Mouse (Mus musculus) liver, postnatal 0 days (tissue): ENCODE measurements around the gene Pcbp3. TPM values are rescaled to one million over a fixed set of nuclear protein-coding genes. Genes with fewer than 3 reads are reported as not detected.
A peak's percentile ranks its signal among the peaks of the same experiment; 100 is the strongest.

Experiments used
- ATAC-seq: fragments of 200-750 bp; cut with Nextera tagmentation; 2 replicates; pipeline ENCODE4 v1.8.0; 2017; ENCODE audit warnings: mild to moderate bottlenecking, moderate library complexity
- DNase-seq: peaks from one replicate; pipeline ENCODE4 v3.0.0-alpha.2; 2016
- H3K27ac ChIP-seq: fragments of 300-500 bp; sonication (generic); 2 replicates; pipeline ENCODE4 v1.5.1; 2014; ENCODE audit warnings: antibody characterized with exemption, moderate library complexity, mild to moderate bottlenecking, low read depth
- H3K27me3 ChIP-seq: fragments of 300-500 bp; sonication (generic); 2 replicates; pipeline ENCODE4 v1.6.1; 2014; ENCODE audit warnings: low read length, control low read depth, mixed read lengths; ENCODE audit not compliant: insufficient read depth
- H3K36me3 ChIP-seq: fragments of 300-500 bp; sonication (generic); replicated peaks from 2 replicates; pipeline ENCODE4 v1.6.1; 2014; ENCODE audit warnings: mild to moderate bottlenecking, control low read depth, low read length, moderate library complexity, mixed read lengths; ENCODE audit not compliant: insufficient read depth
- H3K4me1 ChIP-seq: fragments of 300-500 bp; sonication (generic); 2 replicates; pipeline ENCODE4 v1.6.1; 2014; ENCODE audit warnings: antibody characterized with exemption, mild to moderate bottlenecking, control low read depth; ENCODE audit not compliant: insufficient read depth
- H3K4me2 ChIP-seq: fragments of 300-500 bp; sonication (generic); 2 replicates; pipeline ENCODE4 v1.6.1; 2014; ENCODE audit warnings: low read depth, mild to moderate bottlenecking, low read length, moderate library complexity, mixed read lengths
- H3K4me3 ChIP-seq: fragments of 300-500 bp; sonication (generic); 2 replicates; pipeline ENCODE4 v1.5.1; 2014; ENCODE audit warnings: low read depth, low read length
- H3K9ac ChIP-seq: fragments of 300-500 bp; sonication (generic); replicated peaks from 2 replicates; pipeline ENCODE4 v1.6.1; 2014; ENCODE audit warnings: mild to moderate bottlenecking, moderate library complexity
- H3K9me3 ChIP-seq: fragments of 300-500 bp; sonication (generic); 2 replicates; pipeline ENCODE4 v1.6.1; 2016; ENCODE audit warnings: mild to moderate bottlenecking, control low read depth, low read length, mixed read lengths
- CTCF ChIP-seq: sonication (generic); IDR thresholded peaks from 2 replicates; pipeline ENCODE4 v1.5.1; 2016; ENCODE audit warnings: antibody characterized with exemption, low read depth
- EP300 ChIP-seq: IDR thresholded peaks from 2 replicates; pipeline ENCODE4 v1.6.1; 2016; ENCODE audit warnings: antibody characterized with exemption, low read depth, mild to moderate bottlenecking
- WGBS: fragments of 180-500 bp; shearing (Covaris S2); extraction: QIAGEN DNeasy Blood & Tissue Kit; methylation state at CpG from one replicate; pipeline ENCODE4 v1.1.7; 2014; ENCODE audit not compliant: insufficient replicate concordance; 5-methylcytosine and 5-hydroxymethylcytosine counted together
- polyA plus RNA-seq: library from polyadenylated mRNA; unstranded; fragments of >200 nt; fragmentation: Nextera tagmentation; extraction: Ambion mirVana; gene quantifications from 2 replicates; pipeline ENCODE4 v1.2.1, GENCODE M21; 2015

The Pcbp3 gene
- polyA plus RNA-seq, 1 experiment from 2014 or later: 2.9 TPM

DNA sequence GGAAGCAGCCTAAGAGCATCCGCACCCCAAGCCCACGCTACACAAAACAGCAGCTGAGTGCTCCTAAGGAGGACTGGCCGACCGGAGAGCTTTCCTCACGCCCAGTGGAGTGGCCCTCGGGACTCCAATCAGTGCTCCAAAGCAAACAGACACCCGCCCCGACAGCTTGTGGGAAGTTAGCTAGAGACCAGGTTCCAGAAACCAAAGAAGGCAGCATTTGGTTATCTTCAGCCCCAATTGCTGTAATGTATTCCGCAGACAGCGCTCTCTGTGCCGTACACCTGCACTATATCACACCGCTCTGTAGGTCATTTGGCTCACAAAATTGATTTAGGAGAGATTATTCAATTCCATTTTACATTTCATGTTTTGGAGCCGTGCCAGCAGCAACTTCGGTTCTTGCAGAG, 55.7 kb downstream of the Pcbp3 start:
- Histone ChIP-seq H3K4me2 (peak overlapping the region; percentile 54), H3K4me3 (no peak overlapping the region)

GRCm38 (mm10) chr10:76903694-76904093, 58.0 kb downstream of the Pcbp3 start:
- TF ChIP-seq EP300 (no peak), CTCF (no peak)
- no peak overlapping the region for H3K4me3 ChIP-seq
- H3K36me3 ChIP-seq: no peaks in the 10 kb centered on the region
- H3K9me3 ChIP-seq: no peaks in the 10 kb centered on the region
- 61% methylated on average over 3 of the region's 3 CpGs for WGBS
- no peak overlapping the region for H3K27ac ChIP-seq
- DNase-seq (no peak), ATAC-seq (no peak)
- H3K4me1 ChIP-seq: no peaks in the 10 kb centered on the region; the same call in 1 of the 2 replicates
- H3K9ac ChIP-seq: no peak overlapping the region
- no peak overlapping the region for H3K4me2 ChIP-seq
- H3K27me3 ChIP-seq: no peaks in the 10 kb centered on the region

More for the DNA sequence above, 55.7 kb downstream of the Pcbp3 start:
- TF ChIP-seq EP300: no peak
- no peak for TF ChIP-seq CTCF
- Histone ChIP-seq H3K36me3 (no peaks in the 10 kb centered on the region), H3K27me3 (no peaks in the 10 kb centered on the region), H3K27ac (no peak overlapping the region), H3K4me1 (no peaks in the 10 kb centered on the region; the same call in 1 of the 2 replicates), H3K9me3 (no peaks in the 10 kb centered on the region), H3K9ac (no peak overlapping the region)
- peak; percentile 36; the same call in 1 of the 2 replicates for ATAC-seq
- DNase-seq: no peak
- WGBS: 48% methylated on average over 14 of the region's 14 CpGs

DNA sequence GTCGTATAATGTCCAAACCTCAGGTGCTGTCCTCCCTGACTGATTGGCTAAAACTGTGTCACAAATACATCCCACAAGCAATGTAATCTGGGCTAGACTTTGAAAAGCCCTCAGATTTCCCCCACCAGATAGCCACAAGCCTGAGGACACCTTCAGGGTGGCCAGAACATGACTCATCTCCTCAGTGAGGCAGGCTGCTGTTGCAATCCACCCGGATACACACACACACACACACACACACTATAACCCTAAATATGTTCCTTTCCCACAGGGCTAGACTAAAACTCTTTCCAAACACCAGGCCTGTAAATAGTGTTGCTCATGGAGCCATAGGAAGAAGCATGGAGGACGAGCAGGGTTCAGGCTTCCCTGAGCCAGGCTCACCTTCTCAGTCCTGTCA, 58.6 kb downstream of the Pcbp3 start:
- no peaks in the 10 kb centered on the region for H3K27me3 ChIP-seq
- H3K9ac ChIP-seq: no peak overlapping the region
- DNase-seq (no peak), ATAC-seq (no peak)
- TF ChIP-seq CTCF (no peak), EP300 (no peak)
- H3K4me1 ChIP-seq: no peaks in the 10 kb centered on the region; the same call in 1 of the 2 replicates
- no peak overlapping the region for H3K27ac ChIP-seq
- H3K4me3 ChIP-seq: no peak overlapping the region
- no peaks in the 10 kb centered on the region for H3K36me3 ChIP-seq
- H3K4me2 ChIP-seq: no peak overlapping the region
- 67% methylated on average over 3 of the region's 3 CpGs for WGBS
- H3K9me3 ChIP-seq: no peaks in the 10 kb centered on the region

GRCm38 (mm10) chr10:76902588-76902987, 59.1 kb downstream of the Pcbp3 start:
- DNase-seq: no peak
- no peaks in the 10 kb centered on the region; the same call in 1 of the 2 replicates for H3K4me1 ChIP-seq
- no peaks in the 10 kb centered on the region for H3K9me3 ChIP-seq
- no peak overlapping the region for H3K27ac ChIP-seq
- H3K4me2 ChIP-seq: no peak overlapping the region
- TF ChIP-seq CTCF (no peak), EP300 (no peak)
- H3K9ac ChIP-seq: no peak overlapping the region
- no peaks in the 10 kb centered on the region for H3K27me3 ChIP-seq
- 43% methylated on average over 6 of the region's 6 CpGs for WGBS
- H3K36me3 ChIP-seq: no peaks in the 10 kb centered on the region
- ATAC-seq: no peak
- H3K4me3 ChIP-seq: no peak overlapping the region

GRCm38 (mm10) chr10:76898428-76898827, 63.3 kb downstream of the Pcbp3 start:
- H3K9ac ChIP-seq: no peak overlapping the region
- H3K4me1 ChIP-seq: no peaks in the 10 kb centered on the region; the same call in 1 of the 2 replicates
- no peaks in the 10 kb centered on the region for H3K9me3 ChIP-seq
- no peak for DNase-seq
- no peak overlapping the region for H3K4me3 ChIP-seq
- no peak overlapping the region for H3K27ac ChIP-seq
- 71% methylated on average over 4 of the region's 4 CpGs for WGBS
- H3K4me2 ChIP-seq: no peak overlapping the region
- H3K27me3 ChIP-seq: no peaks in the 10 kb centered on the region
- TF ChIP-seq CTCF: no peak
- TF ChIP-seq EP300: no peak
- H3K36me3 ChIP-seq: no peaks in the 10 kb centered on the region
- no peak for ATAC-seq

DNA sequence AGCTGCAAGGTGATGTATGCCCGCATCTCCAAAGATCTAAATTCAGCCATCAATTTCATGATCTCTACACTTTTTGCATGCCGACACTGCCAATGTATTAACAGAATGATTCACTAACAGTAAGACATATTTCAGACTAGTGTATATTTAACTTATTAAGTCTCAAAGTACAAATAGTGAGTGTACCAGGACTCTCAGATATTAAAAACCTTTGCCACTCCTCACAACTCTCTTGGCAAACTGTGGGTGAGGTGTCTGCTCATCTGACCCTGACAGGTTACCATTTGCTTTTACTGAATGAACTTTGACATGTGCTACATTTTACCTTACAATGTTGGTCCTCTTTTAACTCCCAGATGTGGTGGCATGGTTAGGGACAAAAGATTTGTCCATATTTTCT, 70.2 kb downstream of the Pcbp3 start:
- Histone ChIP-seq H3K4me3 (no peak overlapping the region), H3K4me2 (no peak overlapping the region), H3K27me3 (no peaks in the 10 kb centered on the region), H3K4me1 (no peaks in the 10 kb centered on the region), H3K36me3 (no peaks in the 10 kb centered on the region), H3K9ac (no peak overlapping the region), H3K27ac (no peak overlapping the region), H3K9me3 (no peaks in the 10 kb centered on the region)
- 90% methylated on average over 2 of the region's 2 CpGs for WGBS
- no peak for DNase-seq
- no peak for ATAC-seq
- no peak for TF ChIP-seq CTCF
- TF ChIP-seq EP300: no peak
